9 mouse cellular contexts compared by ENCODE assay signal in the genomic region with DNA sequence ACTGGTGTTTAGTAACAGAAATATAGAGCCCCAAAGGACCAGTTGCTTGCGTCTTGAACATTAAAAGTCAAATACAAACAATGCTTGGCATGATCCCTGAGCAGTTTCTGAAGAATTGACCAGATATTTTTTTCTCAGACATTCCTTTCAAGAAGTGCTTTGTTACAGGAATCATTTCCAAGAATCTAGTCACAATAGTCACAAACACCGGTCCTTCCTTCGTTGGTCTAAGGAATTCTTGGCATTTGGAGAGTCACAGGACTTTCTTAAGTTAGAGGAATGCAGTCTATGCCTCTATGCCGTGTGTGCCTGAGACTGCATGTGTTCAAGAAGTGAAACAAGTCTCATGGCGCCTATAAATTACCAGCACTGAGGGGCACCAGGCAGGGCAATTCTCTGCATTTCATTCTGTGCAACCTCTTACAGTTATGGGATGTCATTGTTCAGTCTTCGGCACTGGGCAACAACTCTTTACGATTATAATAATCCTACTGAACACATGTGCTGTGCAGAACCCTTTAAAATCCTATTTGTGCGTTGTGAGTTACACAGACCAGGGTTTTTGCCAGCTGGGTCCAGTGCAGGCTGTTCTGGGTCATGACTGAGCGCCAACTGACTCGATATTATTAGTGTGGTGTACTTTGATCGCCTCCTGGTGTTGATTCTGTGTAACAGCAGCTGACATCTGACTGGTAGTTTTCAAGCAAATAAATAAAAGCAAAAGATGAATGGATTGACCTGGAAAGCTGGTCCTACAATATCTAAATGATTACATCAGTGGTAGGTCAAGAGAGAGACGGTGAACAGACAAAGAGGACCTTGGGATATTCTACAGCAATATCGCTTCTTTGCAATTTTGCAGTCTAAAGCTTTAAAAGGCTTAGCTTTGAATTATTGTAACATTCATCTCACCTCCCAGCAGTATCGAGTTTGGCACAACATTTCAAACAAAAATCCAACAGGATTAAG.
DNase-seq lines count a peak whose midpoint lies in the region; ATAC-seq lines count a peak whose summit lies in the region.
"Had no signal": no experiment of that assay in that cellular context is flagged by ENCODE, and none has a peak within 500 bp of the region (broad histone marks: within the 10 kb centered on the region; RNA-seq: fewer than 3 reads in every experiment).

No protein-coding gene starts in this region.

- no peaks in the 10 kb centered on the region for H3K27me3 ChIP-seq in hindbrain, embryonic 14.5 days (ENCODE audit: control insufficient read depth, insufficient read depth, low read length)
- H3K27me3 ChIP-seq: liver, embryonic 13.5 days had no signal

- H3K36me3 ChIP-seq in hindbrain, embryonic 14.5 days (replicated peaks; ENCODE audit: control insufficient read depth, insufficient read depth): no peaks in the 10 kb centered on the region
- H3K36me3 ChIP-seq: liver, embryonic 13.5 days had no signal

- 0 out of 2 replicates have a peak overlapping the region, but pooled peaks have one; percentile 7 for H3K9ac ChIP-seq in hindbrain, embryonic 14.5 days
- H3K9ac ChIP-seq: liver, embryonic 13.5 days had no signal

- H3K4me3 ChIP-seq in hindbrain, embryonic 14.5 days (replicated peaks; ENCODE audit: low read length): no peak overlapping the region
- H3K4me3 ChIP-seq: liver, embryonic 13.5 days had no signal

- H3K27ac ChIP-seq in hindbrain, embryonic 14.5 days: no peak overlapping the region
- H3K27ac ChIP-seq: liver, embryonic 13.5 days had no signal

- DNase-seq in adipocyte (ENCODE audit: low spot score): peak; percentile 91
- DNase-seq in cerebellum, postnatal 36 days: peak; percentile 79 to 82
- peak; percentile 63 to 78 for DNase-seq in frontal cortex, postnatal 36 days (ENCODE audit: low spot score in 2 of 2)
- peak; percentile 80 for DNase-seq in hindbrain, embryonic 14.5 days (ENCODE audit: low spot score)
- DNase-seq in layer of hippocampus, postnatal 14 days (ENCODE audit: low spot score in 2 of 2): peak; percentile 68 to 79
- DNase-seq in lung, postnatal 36 days: peak; percentile 85
- peak; percentile 80 to 82 for DNase-seq in right cerebral cortex, postnatal 10 days (ENCODE audit: low spot score in 2 of 2)
- DNase-seq: liver, embryonic 13.5 days had no signal

- peak; percentile 93 for ATAC-seq in hindbrain, embryonic 14.5 days (ENCODE audit: low FRiP score)
- ATAC-seq in megakaryocyte, adult 5-6 weeks (ENCODE audit: poor library complexity, severe bottlenecking): no peak

- WGBS in hindbrain, embryonic 14.5 days: 47% methylated on average over 14 of the region's 14 CpGs

- peak overlapping the region; percentile 27 for H3K4me2 ChIP-seq in hindbrain, embryonic 14.5 days (replicated peaks)
- H3K4me2 ChIP-seq: liver, embryonic 13.5 days had no signal

- no peaks in the 10 kb centered on the region for H3K9me3 ChIP-seq in hindbrain, embryonic 14.5 days (ENCODE audit: control insufficient read depth, low read length)
- H3K9me3 ChIP-seq: liver, embryonic 13.5 days had no signal

- H3K4me1 ChIP-seq in hindbrain, embryonic 14.5 days (replicated peaks; ENCODE audit: control insufficient read depth, insufficient read depth, low read length): no peaks in the 10 kb centered on the region
- H3K4me1 ChIP-seq: liver, embryonic 13.5 days had no signal
